Mouse (Mus musculus) cerebellum, adult 2 months (tissue): ENCODE measurements around the gene Dlx2.

Experiments used
- CTCF ChIP-seq: fragments of 200-500 bp; IDR thresholded peaks from 2 replicates; pipeline ENCODE4 v1.5.1; 2011; ENCODE audit warnings: low read depth, mild to moderate bottlenecking, control low read depth, low read length, moderate library complexity, borderline replicate concordance; ENCODE audit not compliant: insufficient read depth
- POLR2A ChIP-seq: fragments of 200-500 bp; IDR thresholded peaks from 2 replicates; pipeline ENCODE4 v1.6.1; 2011; ENCODE audit warnings: low read length, control low read depth, borderline replicate concordance; ENCODE audit not compliant: insufficient read depth

DNA sequence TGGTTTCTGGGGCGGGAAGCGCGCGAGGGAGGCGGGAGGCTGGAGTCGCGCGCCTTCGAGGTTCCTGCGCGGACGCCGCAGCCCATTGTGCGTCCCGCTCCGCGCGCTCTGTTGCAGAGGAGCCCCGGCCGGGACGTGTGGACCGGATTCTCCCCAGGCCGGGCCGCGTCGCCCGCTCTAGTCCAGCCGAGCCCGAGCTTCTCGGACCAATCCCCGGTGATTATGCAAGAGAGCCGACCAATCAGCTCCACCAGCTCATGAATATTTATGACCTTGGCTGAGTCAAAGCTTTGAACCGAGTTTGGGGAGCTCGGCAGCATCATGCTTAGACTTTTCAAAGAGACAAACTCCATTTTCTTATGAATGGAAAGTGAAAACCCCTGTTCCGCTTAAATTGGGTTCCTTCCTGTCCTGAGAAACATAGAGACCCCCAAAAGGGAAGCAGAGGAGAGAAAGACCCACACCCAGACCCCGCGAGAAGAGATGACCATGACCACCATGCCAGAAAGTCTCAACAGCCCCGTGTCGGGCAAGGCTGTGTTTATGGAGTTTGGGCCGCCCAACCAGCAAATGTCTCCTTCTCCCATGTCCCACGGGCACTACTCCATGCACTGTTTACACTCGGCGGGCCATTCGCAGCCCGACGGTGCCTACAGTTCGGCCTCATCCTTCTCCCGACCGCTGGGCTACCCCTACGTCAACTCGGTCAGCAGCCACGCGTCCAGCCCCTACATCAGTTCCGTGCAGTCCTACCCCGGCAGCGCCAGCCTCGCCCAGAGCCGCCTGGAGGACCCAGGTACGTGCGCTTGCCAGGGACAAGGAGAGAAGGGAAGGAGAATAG lies 16.8 kb downstream of the Dlx2 start:
- no peak for TF ChIP-seq CTCF
- no peak for TF ChIP-seq POLR2A
